Mouse (Mus musculus) neural tube, embryonic 11.5 days (tissue): ENCODE data around the gene Fbxo42. TPM values are rescaled to one million over a fixed set of nuclear protein-coding genes. Genes with fewer than 3 reads are reported as not detected.

Source experiments
- ATAC-seq: fragments of 200-750 bp; cut with Nextera tagmentation; 2 replicates; pipeline ENCODE4 v1.8.0; 2017; ENCODE audit warnings: moderate number of reproducible peaks, mild to moderate bottlenecking, moderate TSS enrichment, moderate library complexity; ENCODE audit not compliant: insufficient read depth, low FRiP score, low TSS enrichment
- DNase-seq: peaks from one replicate; pipeline ENCODE4 v3.0.0-alpha.2; 2015; ENCODE audit warnings: low spot score
- H3K27ac ChIP-seq: fragments of 300-500 bp; sonication (generic); 2 replicates; pipeline ENCODE4 v1.5.1; 2014; ENCODE audit warnings: low read depth, mild to moderate bottlenecking, low read length
- H3K27me3 ChIP-seq: fragments of 300-500 bp; sonication (generic); 2 replicates; pipeline ENCODE4 v1.6.1; 2014; ENCODE audit warnings: mild to moderate bottlenecking, low read length, mixed read lengths; ENCODE audit not compliant: control insufficient read depth, insufficient read depth
- H3K36me3 ChIP-seq: fragments of 300-500 bp; sonication (generic); 2 replicates; pipeline ENCODE4 v1.6.1; 2014; ENCODE audit warnings: mild to moderate bottlenecking, low read length, moderate library complexity, mixed read lengths; ENCODE audit not compliant: control insufficient read depth, insufficient read depth
- H3K4me1 ChIP-seq: fragments of 300-500 bp; sonication (generic); 2 replicates; pipeline ENCODE4 v1.6.1; 2014; ENCODE audit warnings: low read length, mixed read lengths; ENCODE audit not compliant: control insufficient read depth, insufficient read depth
- H3K4me2 ChIP-seq: fragments of 300-500 bp; sonication (generic); 2 replicates; pipeline ENCODE4 v1.6.1; 2014; ENCODE audit warnings: low read depth, mild to moderate bottlenecking, moderate library complexity
- H3K4me3 ChIP-seq: fragments of 300-500 bp; sonication (generic); 2 replicates; pipeline ENCODE4 v1.5.1; 2014; ENCODE audit warnings: low read depth, low read length
- H3K9ac ChIP-seq: fragments of 300-500 bp; sonication (generic); 2 replicates; pipeline ENCODE4 v1.6.1; 2014; ENCODE audit warnings: mild to moderate bottlenecking, low read length
- H3K9me3 ChIP-seq: fragments of 300-500 bp; sonication (generic); 2 replicates; pipeline ENCODE4 v1.6.1; 2016; ENCODE audit warnings: low read length; ENCODE audit not compliant: control insufficient read depth
- WGBS: fragments of 180-500 bp; shearing (Covaris S2); extraction: QIAGEN DNeasy Blood & Tissue Kit; methylation state at CpG from one replicate; pipeline ENCODE4 v1.1.7; 2014; 5-methylcytosine and 5-hydroxymethylcytosine counted together
- polyA plus RNA-seq: library from polyadenylated mRNA; unstranded; fragments of >200 nt; fragmentation: Nextera tagmentation; extraction: Ambion mirVana; gene quantifications from 2 replicates; pipeline ENCODE4 v1.2.1, GENCODE M21; 2014

The Fbxo42 gene
- polyA plus RNA-seq, 1 experiment from 2014 or later, result 29.3 TPM

DNA sequence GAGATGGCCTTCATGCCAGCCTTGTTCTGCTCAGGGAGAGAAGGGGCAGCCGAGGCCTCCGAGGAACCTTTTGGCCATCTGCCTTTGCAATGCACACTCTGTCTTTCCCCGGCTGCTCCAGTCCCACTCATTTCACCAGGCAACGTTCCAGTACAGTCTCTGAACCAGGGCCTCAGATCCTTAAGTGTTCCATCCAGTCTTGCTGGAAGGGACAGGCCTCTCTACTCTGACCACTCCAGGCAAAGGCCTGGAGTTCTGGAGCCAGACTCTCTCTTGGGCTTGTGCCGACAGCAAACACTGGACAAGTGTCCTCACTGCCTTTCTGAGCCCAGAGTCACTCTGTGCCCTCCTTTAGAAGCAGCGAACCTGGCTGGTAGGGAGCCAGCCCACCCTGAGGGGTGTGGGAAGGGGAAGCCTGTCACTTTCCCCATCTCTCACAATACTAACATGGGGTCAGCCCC, 33.2 kb upstream of the Fbxo42 start:
- ATAC-seq, result no peak

DNA sequence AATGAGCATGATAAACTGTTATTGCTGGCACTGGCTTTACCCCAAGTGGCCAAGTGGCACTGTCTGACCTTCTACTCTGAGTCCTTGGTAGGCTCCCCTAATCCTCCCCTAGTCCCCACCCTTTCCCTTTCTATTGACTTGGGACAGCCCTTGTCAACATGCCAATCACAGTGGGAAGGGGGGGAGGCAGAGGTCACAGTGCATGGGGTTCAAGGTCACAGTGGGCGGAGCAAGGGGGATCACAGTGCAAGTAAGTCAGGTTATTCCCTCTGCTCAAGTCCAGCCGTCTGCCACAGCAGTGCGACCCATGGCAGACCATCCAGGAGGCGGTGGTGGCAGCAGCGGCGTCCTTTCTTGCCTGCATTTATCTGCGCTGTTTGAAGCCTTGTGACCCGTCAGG, 32.3 kb upstream of the Fbxo42 start:
- no peak for DNase-seq
- WGBS, result 88% methylated on average over 8 of the region's 8 CpGs

More for the DNA sequence above, 33.2 kb upstream of the Fbxo42 start:
- H3K9me3 ChIP-seq, result 0 out of 2 replicates have a peak, but pooled peaks cover 2% of the 10 kb centered on the region
- no peaks in the 10 kb centered on the region for H3K4me1 ChIP-seq
- 92% methylated on average over 6 of the region's 6 CpGs for WGBS
- H3K9ac ChIP-seq, result no peak overlapping the region
- H3K27me3 ChIP-seq, result no peaks in the 10 kb centered on the region
- no peak overlapping the region for H3K4me2 ChIP-seq
- peaks cover 21% of the 10 kb centered on the region for H3K36me3 ChIP-seq
- no peak overlapping the region for H3K27ac ChIP-seq
- no peak overlapping the region for H3K4me3 ChIP-seq
- DNase-seq, result no peak

DNA sequence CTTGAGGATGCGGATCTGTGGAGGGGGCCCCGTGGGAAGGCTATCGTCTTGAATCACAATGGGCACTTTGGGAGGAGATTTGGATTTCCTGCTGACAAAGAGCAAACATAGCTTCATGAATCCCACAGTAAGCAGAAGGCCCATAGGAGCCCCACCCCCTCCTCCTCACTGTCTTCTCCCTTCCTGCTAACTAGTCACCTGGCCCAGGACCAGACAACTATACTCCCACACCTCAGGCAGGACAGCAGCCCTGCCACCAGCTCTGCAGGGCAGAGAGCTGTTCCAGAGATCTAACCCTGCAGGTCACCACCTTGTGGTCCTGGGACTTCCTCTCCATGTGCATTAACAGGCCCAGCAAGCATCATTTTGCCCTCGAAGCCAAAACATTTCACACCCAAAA, 29.0 kb upstream of the Fbxo42 start:
- peaks cover 8% of the 10 kb centered on the region for H3K36me3 ChIP-seq
- no peaks in the 10 kb centered on the region for H3K4me1 ChIP-seq
- no peak overlapping the region for H3K9ac ChIP-seq
- DNase-seq (no peak), ATAC-seq (no peak)
- H3K27me3 ChIP-seq, result no peaks in the 10 kb centered on the region
- no peak overlapping the region for H3K4me2 ChIP-seq
- H3K4me3 ChIP-seq, result no peak overlapping the region
- H3K27ac ChIP-seq, result no peak overlapping the region
- H3K9me3 ChIP-seq, result no peaks in the 10 kb centered on the region
- 80% methylated on average over 4 of the region's 4 CpGs for whole genome bisulfite sequencing

More for the DNA sequence above, 32.3 kb upstream of the Fbxo42 start:
- H3K27ac ChIP-seq, result no peak overlapping the region
- no peak overlapping the region for H3K9ac ChIP-seq
- H3K4me1 ChIP-seq, result no peaks in the 10 kb centered on the region
- no peak overlapping the region for H3K4me2 ChIP-seq
- H3K4me3 ChIP-seq, result no peak overlapping the region
- peaks cover 19% of the 10 kb centered on the region for H3K36me3 ChIP-seq
- no peak for ATAC-seq
- 0 out of 2 replicates have a peak, but pooled peaks cover 2% of the 10 kb centered on the region for H3K9me3 ChIP-seq
- no peaks in the 10 kb centered on the region for H3K27me3 ChIP-seq

DNA sequence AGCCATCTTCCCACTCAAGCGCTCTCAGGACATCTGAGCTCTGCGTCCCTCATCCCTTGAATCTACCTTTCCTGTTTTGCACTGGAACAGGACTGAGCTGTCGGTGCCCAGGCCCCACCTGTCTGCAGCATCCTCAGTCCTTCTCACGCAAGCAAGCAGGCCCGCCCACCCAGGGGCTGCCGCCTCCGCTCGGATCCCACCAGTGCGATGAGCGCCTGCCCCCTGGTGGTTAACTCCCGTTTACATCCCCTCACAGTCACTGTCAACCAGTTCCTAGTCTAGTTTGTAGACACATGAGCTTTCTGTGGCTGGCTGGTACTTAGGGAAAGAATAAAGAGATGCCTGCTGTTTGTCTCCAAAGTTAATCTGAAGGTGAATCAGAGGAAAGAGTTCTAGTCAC, 27.0 kb upstream of the Fbxo42 start:
- Histone ChIP-seq H3K4me2 (no peak overlapping the region), H3K4me3 (no peak overlapping the region), H3K4me1 (no peaks in the 10 kb centered on the region; the same call in 1 of the 2 replicates), H3K36me3 (peaks cover 3% of the 10 kb centered on the region), H3K27me3 (no peaks in the 10 kb centered on the region), H3K9ac (no peak overlapping the region), H3K9me3 (no peaks in the 10 kb centered on the region), H3K27ac (no peak overlapping the region)
- WGBS, result 31% methylated on average over 11 of the region's 11 CpGs
- DNase-seq (peak; percentile 75), ATAC-seq (no peak)

DNA sequence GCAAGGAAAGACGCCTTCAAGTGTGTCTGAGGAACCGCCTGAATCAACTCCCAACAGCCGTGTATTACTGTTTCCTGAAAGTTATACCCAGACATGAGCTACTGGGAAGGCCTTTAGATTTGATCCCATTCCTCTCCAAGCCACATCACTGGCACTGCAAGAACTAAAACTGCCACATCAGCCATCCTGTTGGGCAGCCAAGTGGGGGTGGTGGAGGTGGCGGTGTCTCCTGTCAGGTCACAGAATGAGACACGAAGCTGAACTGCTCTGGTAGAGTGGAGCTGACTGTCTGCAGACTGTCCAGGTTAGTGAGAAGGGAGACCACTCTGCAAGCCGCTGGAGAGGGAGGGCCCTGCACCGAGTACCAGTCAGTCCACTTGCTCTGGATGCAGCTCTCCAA, 25.1 kb upstream of the Fbxo42 start:
- Histone ChIP-seq H3K9ac (no peak overlapping the region), H3K9me3 (no peaks in the 10 kb centered on the region), H3K4me2 (no peak overlapping the region), H3K4me3 (no peak overlapping the region), H3K4me1 (no peaks in the 10 kb centered on the region; the same call in 1 of the 2 replicates), H3K27ac (no peak overlapping the region), H3K27me3 (no peaks in the 10 kb centered on the region), H3K36me3 (no peaks in the 10 kb centered on the region)
- WGBS, result 88% methylated on average over 7 of the region's 7 CpGs
- DNase-seq, result no peak
- ATAC-seq, result no peak

DNA sequence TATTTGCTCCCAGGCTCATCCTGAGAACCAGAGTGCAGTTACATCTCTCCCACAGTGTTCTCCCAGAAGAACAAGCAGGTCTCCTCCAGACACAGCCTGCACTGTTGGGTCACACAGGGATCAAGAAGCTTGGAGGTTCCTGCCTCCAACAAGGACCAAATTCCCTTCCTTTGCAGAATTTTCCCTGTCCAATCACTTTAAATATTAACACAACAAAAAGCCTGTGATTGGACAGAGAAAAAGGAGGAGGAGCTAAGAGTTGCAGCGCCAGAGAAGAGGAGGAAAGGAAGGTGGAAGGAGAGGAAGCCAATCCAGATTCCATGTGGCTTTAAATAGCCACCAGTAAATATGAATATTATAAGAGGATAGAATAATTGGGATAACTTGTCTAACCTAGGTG, 24.6 kb upstream of the Fbxo42 start:
- H3K4me1 ChIP-seq, result no peaks in the 10 kb centered on the region; the same call in 1 of the 2 replicates
- H3K4me2 ChIP-seq, result no peak overlapping the region
- DNase-seq, result no peak
- H3K27ac ChIP-seq, result no peak overlapping the region
- H3K4me3 ChIP-seq, result no peak overlapping the region
- H3K9ac ChIP-seq, result no peak overlapping the region
- no peaks in the 10 kb centered on the region for H3K27me3 ChIP-seq
- no peaks in the 10 kb centered on the region for H3K9me3 ChIP-seq
- 46% methylated on average over 1 of the region's 1 CpGs for WGBS
- ATAC-seq, result no peak
- H3K36me3 ChIP-seq, result no peaks in the 10 kb centered on the region

DNA sequence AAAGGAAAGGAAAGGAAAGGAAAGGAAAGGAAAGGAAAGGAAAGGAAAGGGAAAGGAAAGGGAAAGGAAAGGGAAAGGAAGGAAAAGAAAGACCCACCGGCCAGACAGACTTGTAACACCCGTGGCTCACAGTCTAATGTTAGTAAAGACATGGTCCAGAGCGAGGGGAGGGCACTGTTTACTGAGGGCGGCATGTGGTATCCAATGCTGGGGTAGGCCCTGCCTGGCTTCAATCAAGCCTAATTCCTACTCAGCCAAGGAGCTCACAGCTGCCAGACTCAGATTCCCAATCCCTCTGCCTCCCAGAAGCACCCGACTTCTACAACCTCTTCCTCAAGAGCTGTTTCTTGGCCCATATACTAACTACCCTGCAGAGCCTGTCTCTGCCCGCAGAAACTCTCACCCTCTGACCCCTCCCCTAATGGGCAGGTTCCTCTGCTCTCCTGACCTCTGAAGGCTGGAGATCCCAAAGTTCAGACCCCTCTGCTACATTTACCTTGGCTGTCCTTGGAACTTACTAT, 18.5 kb upstream of the Fbxo42 start:
- no peaks in the 10 kb centered on the region for H3K27me3 ChIP-seq
- no peak for DNase-seq
- H3K4me2 ChIP-seq, result no peak overlapping the region
- WGBS, result 73% methylated on average over 6 of the region's 6 CpGs
- H3K9me3 ChIP-seq, result no peaks in the 10 kb centered on the region
- no peak for ATAC-seq
- H3K4me3 ChIP-seq, result no peak overlapping the region
- H3K9ac ChIP-seq, result no peak overlapping the region
- peaks cover 19% of the 10 kb centered on the region for H3K4me1 ChIP-seq
- no peak overlapping the region for H3K27ac ChIP-seq
- H3K36me3 ChIP-seq, result peaks cover 2% of the 10 kb centered on the region; the same call in 1 of the 2 replicates

DNA sequence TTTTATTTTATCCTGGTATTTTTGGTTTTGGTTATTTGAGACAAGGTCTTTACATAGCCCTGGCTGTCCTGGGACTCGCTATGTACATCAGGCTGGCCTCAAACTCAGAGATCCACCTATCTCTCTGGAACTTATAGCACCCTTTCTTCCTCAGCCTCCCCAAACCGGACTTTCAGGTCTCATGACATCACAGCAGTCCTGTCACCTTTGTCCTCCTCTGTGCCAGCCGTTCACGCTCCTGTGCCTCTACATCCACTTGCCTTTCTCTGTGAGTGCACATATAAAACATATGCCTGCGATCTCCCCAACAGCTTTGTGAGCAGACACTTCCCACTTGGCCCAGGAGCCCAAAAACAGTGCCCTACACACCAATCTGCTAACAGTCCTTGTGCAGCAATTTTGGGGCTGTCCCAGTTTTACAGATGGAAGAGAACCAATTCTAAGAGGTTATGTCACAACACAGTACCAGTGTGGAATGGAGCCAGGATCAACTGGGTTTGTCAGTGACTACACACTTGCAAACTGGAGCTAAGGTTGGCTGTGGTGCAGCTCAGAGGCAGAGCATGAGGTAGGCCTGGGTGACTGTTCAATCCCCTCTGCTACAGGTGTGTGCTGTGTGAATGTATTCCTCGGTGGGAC, 16.9 kb upstream of the Fbxo42 start:
- Histone ChIP-seq H3K9me3 (no peaks in the 10 kb centered on the region), H3K4me1 (peaks cover 30% of the 10 kb centered on the region), H3K27me3 (no peaks in the 10 kb centered on the region), H3K4me2 (no peak overlapping the region), H3K27ac (no peak overlapping the region), H3K4me3 (no peak overlapping the region), H3K36me3 (peaks cover 2% of the 10 kb centered on the region; the same call in 1 of the 2 replicates), H3K9ac (no peak overlapping the region)
- DNase-seq, result no peak
- WGBS, result 78% methylated on average over 6 of the region's 6 CpGs
- no peak for ATAC-seq

DNA sequence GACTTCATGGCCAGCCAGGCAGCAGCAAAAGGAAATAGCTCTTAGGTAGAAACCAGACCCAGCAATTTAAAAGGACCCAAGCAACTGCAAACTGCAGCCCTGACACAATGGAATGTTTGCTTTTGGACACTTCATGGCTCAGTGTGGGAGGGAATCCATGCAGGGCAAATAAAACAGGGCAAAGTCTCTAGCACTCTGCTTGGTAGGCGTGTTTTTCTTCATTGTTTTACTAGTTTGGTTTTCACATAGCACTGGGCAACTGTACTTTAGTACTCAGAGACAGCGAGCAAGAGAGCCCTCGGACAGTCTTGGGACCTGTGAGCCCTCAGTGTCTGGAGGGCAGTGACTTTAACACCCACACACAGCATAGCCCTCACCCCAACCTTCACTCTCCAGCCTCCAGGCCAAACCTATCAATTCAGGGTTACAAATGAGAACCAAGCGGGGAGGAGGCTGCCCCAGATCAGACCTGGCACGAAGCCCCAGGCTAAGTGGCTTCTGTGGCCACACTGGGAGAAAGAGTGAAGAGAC, 16.1 kb upstream of the Fbxo42 start:
- H3K36me3 ChIP-seq, result peaks cover 2% of the 10 kb centered on the region; the same call in 1 of the 2 replicates
- no peak overlapping the region for H3K4me3 ChIP-seq
- ATAC-seq (no peak), DNase-seq (no peak)
- H3K9ac ChIP-seq, result peak overlapping the region; percentile 29; the same call in 1 of the 2 replicates
- no peaks in the 10 kb centered on the region for H3K9me3 ChIP-seq
- 49% methylated on average over 5 of the region's 5 CpGs for WGBS
- H3K27me3 ChIP-seq, result no peaks in the 10 kb centered on the region
- no peak overlapping the region for H3K27ac ChIP-seq
- no peak overlapping the region for H3K4me2 ChIP-seq
- peaks cover 36% of the 10 kb centered on the region for H3K4me1 ChIP-seq
